Mouse (Mus musculus) CH12.LX (cell line): ENCODE results near the gene Asic2.

Experiments used
- CHD2 ChIP-seq: IDR thresholded peaks from 2 replicates; pipeline ENCODE4 v1.6.1; 2011; ENCODE audit warnings: low read length, improper control_type of control experiment
- CTCF ChIP-seq, 2 experiments: IDR thresholded peaks in 1 of 2; conservative IDR thresholded peaks in 1 of 2; 2 replicates each; pipeline ENCODE4 v1.5.1; 2011 to 2012; ENCODE audit warnings: low read depth in 2 of 2, low read length in 2 of 2, improper control_type of control experiment in 1 of 2, inconsistent platforms in 1 of 2, mild to moderate bottlenecking in 1 of 2, moderate library complexity in 1 of 2
- E2F4 ChIP-seq: IDR thresholded peaks from 2 replicates; pipeline ENCODE4 v1.6.1; 2011; ENCODE audit warnings: low read depth, low read length, improper control_type of control experiment; ENCODE audit not compliant: insufficient replicate concordance
- ETS1 ChIP-seq: conservative IDR thresholded peaks from 2 replicates; pipeline ENCODE4 v1.6.1; 2012; ENCODE audit warnings: low read depth, mild to moderate bottlenecking, inconsistent platforms, low read length, improper control_type of control experiment, moderate library complexity
- MAFK ChIP-seq: IDR thresholded peaks from 2 replicates; pipeline ENCODE4 v1.6.1; 2011; ENCODE audit warnings: low read length, improper control_type of control experiment; ENCODE audit not compliant: insufficient replicate concordance
- POLR2A ChIP-seq: IDR thresholded peaks from 2 replicates; pipeline ENCODE4 v1.6.1; 2011; ENCODE audit warnings: low read depth, mild to moderate bottlenecking, improper control_type of control experiment, low read length

DNA sequence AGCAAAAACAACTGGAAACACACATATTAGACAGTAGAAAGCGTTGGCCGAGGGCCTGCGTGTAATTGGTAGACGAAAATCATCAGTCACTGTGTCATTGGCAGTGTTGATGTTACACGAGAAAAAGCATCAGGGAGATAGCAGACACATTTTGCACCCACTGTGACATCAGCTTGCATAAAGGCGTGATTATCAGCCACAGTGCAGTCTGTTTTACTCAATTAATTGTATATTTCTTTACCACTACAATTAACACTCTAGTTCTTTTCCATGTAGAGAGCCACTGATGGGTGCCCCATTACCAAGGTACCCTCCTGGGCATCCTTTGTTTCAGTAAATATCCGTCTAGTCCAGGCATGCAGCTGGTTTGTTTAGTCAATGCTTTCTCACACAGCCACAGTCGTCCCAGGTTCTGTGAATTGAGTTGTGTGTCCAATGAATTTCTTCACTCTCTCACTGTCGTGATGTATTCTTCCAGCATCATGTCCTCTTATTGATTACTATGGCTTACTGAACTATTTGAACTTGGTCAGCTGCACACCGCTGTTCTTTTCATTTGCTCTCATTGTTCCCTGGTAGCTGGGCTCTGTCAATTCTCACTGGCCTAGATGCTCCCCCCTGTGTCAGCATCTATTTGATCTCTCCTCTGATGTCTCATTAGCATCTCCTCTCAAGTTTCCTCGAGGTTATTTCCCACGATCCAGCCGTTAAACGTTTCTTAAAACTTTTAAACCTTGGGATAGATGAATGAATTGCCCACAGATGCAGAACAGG, 466.6 kb downstream of the Asic2 start:
- TF ChIP-seq POLR2A (no peak), CTCF (conservative IDR thresholded peaks at IDR 0.05 in 1 of 2, IDR thresholded peaks at IDR 0.05 in 1 of 2; ENCODE audit: low read depth in 2 of 2, low read length in 2 of 2) (no peak), E2F4 (no peak), MAFK (no peak), CHD2 (no peak), ETS1 (no peak)
